Mouse (Mus musculus) splenic B cell, adult 2 months (primary cell): ENCODE measurements at regions not wholly inside any gene's neighbourhood (a gene's known extent, or its start where the extent isn't known, plus 50 kb on each side); places are given as distances from the start of the nearest gene placed in this dataset.

Source experiments
- DNase-seq: peaks from one replicate; pipeline ENCODE4 v3.0.0-alpha.2; 2011; ENCODE audit warnings: low read depth, low spot score
- H3K27me3 ChIP-seq: 2 replicates; pipeline ENCODE4 v1.6.1; 2012; ENCODE audit warnings: mild to moderate bottlenecking, low read length, moderate library complexity, mixed read lengths; ENCODE audit not compliant: control insufficient read depth, poor library complexity, insufficient read depth, severe bottlenecking
- H3K36me3 ChIP-seq: 2 replicates; pipeline ENCODE4 v1.6.1; 2012; ENCODE audit warnings: mild to moderate bottlenecking, low read length, moderate library complexity, mixed read lengths; ENCODE audit not compliant: control insufficient read depth, poor library complexity, insufficient read depth, severe bottlenecking

GRCm38 (mm10) chr12:50967168-50967810, 318.4 kb upstream of the Prkd1 start:
- H3K27me3 ChIP-seq: no peaks in the 10 kb centered on the region
- no peak for DNase-seq
- H3K36me3 ChIP-seq: no peaks in the 10 kb centered on the region

DNA sequence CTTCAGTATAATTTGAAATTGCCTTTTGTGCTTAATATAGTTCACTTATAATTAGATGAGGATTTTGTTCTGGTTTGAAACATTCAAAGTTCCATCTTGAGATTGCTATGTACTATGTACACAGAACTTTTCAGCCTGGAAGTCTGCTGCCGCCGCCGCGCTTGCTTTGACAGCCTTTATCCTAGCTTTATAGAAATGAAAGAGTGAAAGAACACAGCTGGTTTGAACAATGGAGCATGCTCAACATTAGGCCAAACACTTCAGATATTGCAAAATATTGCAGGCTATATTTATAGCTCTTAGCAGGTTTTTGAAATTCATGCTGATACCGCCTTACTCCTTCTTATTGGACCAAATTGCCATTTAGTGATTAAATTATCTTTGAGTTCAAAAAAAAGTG, 305.1 kb upstream of the Prkd1 start:
- Histone ChIP-seq H3K27me3 (no peaks in the 10 kb centered on the region), H3K36me3 (no peaks in the 10 kb centered on the region)
- no peak for DNase-seq

DNA sequence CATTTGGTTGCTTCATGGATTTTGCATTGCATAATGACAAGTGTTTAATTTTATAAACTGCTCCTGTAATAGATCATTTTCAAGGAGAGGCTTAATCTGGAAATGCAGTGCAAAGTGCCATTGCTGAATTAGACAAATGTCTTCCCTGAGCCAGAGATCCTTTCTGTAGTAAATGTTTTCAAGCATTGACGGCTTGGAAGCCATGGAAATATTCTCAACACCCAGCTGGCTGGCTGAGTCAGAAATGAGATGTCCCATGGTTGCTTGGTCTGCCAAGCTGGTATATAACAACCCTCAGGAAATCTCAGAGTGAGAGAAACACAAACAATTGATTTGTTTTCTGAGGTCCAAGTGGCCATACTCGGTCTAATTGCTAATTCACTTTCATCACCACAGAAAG, 298.1 kb upstream of the Prkd1 start:
- H3K36me3 ChIP-seq: no peaks in the 10 kb centered on the region
- no peaks in the 10 kb centered on the region for H3K27me3 ChIP-seq
- no peak for DNase-seq

DNA sequence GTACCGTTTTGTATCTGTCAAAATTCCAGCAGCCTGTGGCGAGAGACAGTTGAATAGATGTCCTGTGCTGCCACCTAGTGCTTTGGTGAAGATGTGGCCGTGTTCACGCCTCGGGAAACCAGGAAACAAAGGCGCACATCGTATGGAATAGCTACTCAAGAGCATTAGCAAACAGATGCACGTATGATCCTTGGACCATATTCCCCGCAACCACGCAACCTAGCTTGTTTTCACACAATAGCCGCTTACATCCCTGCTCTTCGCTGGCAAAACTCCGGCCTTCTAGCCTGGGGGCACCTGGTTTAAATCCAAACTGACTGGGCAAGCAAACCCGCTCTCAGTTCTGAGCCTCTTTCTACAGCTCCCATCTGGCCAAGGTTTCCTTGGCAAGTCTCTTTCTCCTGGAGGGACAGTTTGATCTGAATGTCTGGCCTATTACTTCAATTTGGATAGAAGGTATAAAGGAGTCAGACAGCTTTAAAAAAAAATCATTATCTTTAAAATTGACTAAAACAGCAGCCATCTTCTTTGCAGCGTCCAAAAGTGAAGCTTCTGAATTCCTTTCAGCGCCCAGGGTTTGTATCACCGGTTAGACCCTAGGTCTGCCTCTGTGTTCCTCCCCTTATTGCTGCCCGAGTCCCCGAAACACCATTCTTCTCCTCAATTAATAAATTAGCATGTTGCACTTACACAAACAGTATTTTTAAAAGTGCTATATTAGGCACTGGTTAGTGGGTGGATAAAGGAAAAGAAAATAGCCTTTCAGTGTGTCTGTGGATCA, 295.0 kb upstream of the Prkd1 start:
- no peak for DNase-seq
- H3K27me3 ChIP-seq: no peaks in the 10 kb centered on the region
- H3K36me3 ChIP-seq: no peaks in the 10 kb centered on the region

- no peaks in the 10 kb centered on the region for H3K27me3 ChIP-seq
- no peak for DNase-seq
Measured at GRCm38 (mm10) chr12:50943340-50943739, 294.4 kb upstream of the Prkd1 start.

DNA sequence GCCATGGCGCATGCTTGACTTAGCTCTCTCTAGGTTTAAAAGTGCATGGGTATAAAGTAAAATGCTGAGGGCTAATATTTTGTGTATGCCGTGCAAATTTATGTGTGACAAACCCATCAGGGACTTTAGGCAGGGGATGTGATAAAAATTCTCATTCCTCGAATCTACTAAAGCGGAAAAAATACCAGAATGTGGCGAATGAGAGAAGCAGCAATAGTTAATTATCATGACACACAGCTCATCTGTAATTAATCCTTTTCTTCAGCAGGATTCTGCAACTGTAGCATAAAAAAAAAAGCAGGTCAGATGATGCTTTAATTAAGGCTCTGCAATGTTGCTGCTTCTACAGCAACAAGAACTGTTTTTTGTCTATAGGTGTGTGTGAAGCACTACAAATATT, 286.6 kb upstream of the Prkd1 start:
- no peak for DNase-seq
- Histone ChIP-seq H3K36me3 (no peaks in the 10 kb centered on the region), H3K27me3 (no peaks in the 10 kb centered on the region)

More at GRCm38 (mm10) chr12:50943340-50943739, 294.4 kb upstream of the Prkd1 start:
- H3K36me3 ChIP-seq: no peaks in the 10 kb centered on the region

DNA sequence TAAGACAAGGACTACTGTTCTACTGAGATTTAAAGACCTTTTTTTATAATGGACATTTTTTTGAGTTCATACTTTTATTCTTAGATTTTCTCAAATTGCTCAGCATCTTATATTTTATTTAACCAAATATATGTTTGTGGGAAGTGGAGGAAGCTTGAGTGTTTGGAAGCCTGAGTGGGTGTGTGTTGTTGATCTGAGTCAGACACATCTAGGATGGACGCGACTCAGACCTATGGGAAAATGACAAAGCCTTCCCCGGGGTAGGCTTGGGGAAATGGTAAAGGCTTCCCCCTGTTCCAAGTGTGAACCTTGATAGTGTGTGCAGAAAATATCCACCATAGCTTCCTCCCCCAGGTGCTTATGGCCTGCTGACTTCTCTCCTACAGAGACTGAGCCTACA, 283.6 kb upstream of the Prkd1 start:
- Histone ChIP-seq H3K36me3 (no peaks in the 10 kb centered on the region), H3K27me3 (no peaks in the 10 kb centered on the region; the same call in 1 of the 2 replicates)
- DNase-seq: no peak

DNA sequence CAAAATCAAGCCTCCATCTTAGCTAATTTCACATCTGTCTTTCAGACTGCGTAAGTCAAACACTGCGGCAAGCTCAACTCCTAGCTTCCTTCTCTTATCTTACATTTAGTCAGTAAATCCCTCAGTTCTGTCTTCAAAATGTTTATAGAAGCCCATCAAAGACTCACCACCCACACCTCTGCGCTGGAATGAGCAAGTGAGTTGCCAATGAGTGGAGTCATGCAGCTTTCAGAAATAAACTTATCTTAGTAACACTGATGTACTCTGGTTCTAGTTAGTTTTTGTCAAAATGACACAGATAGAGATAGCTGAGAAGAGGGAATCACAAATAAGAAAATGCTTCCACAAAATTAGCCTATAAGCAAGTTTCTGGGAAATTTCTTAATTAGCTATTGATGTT, 280.7 kb upstream of the Prkd1 start:
- DNase-seq: no peak

GRCm38 (mm10) chr12:50926234-50926633, 277.3 kb upstream of the Prkd1 start:
- no peak for DNase-seq
- Histone ChIP-seq H3K27me3 (no peaks in the 10 kb centered on the region; the same call in 1 of the 2 replicates), H3K36me3 (no peaks in the 10 kb centered on the region)

More for the DNA sequence above, 280.7 kb upstream of the Prkd1 start:
- H3K27me3 ChIP-seq: no peaks in the 10 kb centered on the region; the same call in 1 of the 2 replicates
- no peaks in the 10 kb centered on the region for H3K36me3 ChIP-seq

DNA sequence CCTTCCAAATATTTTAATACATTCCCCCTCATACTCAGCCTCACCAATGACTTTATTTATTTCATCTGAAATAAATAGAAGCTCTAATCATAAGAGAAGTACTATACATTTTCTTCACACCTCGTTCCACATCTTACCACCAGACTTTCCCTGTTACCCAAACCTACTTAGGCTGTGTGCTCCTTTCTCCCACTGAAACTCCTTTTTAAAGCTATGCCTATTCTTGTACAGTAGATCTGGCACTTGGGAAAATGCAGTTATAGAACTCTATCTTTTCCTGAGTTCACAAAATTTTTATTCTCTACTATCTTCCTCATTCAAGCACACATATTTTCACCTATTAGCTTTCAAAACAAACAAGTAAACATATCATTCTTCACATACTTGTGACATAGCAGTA, 272.8 kb upstream of the Prkd1 start:
- no peaks in the 10 kb centered on the region for H3K36me3 ChIP-seq
- DNase-seq: no peak
- H3K27me3 ChIP-seq: no peaks in the 10 kb centered on the region

GRCm38 (mm10) chr12:50899609-50900447, 250.9 kb upstream of the Prkd1 start:
- Histone ChIP-seq H3K27me3 (no peaks in the 10 kb centered on the region), H3K36me3 (no peaks in the 10 kb centered on the region)
- no peak for DNase-seq

DNA sequence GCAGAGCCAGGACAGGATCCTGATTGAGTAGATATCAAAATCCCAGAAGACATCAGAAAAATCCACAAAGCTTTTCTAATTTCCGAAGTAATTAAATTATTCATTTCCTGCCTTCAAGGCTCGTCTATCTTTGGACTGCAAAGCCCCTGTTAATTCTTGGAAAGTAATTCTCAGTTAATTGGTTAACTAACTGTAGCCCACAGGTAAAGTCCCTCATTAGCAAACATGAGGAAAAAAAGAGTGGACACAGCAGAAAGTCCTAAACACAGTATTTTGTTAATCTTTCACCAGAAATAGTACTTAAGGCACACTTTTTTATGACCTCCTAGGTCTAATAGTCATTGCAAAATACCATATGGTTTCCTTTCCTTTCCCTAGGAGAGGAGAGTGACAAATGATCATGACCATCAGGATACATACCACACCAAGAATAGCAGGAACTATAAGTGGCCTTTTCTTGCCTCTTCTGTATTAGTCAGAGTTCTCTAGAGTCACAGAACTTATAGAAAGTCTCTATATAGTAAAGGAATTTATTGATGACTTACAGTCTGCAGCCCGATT, 248.8 kb upstream of the Prkd1 start:
- Histone ChIP-seq H3K36me3 (no peaks in the 10 kb centered on the region), H3K27me3 (no peaks in the 10 kb centered on the region)
- no peak for DNase-seq

- Histone ChIP-seq H3K36me3 (no peaks in the 10 kb centered on the region), H3K27me3 (no peaks in the 10 kb centered on the region)
- DNase-seq: no peak
Measured at GRCm38 (mm10) chr12:50893604-50894003, 244.7 kb upstream of the Prkd1 start.

- Histone ChIP-seq H3K36me3 (no peaks in the 10 kb centered on the region), H3K27me3 (no peaks in the 10 kb centered on the region)
- DNase-seq: no peak
Measured at GRCm38 (mm10) chr12:50875796-50876195, 226.9 kb upstream of the Prkd1 start.

GRCm38 (mm10) chr12:50874024-50874398, 225.1 kb upstream of the Prkd1 start:
- no peaks in the 10 kb centered on the region for H3K36me3 ChIP-seq
- no peak for DNase-seq
- no peaks in the 10 kb centered on the region for H3K27me3 ChIP-seq
